In the genomic region with DNA sequence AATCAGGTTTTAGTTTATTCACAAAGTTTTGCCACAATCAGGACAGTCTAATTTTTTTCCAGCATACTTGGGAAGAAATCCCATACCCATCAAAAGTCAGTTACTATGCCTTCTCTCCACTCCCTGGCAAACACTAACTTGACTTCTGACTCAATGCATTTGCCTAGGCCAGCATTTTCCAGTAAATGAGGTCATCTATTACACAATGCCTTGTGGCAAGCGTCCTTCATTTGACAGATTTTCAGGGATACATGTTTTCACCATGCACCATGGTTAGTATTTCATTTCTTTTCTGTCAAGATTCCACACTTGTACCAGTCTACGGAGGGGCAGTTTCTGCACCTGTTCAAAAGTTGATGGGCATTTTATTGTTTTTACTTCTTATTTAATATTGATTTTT, we compare ENCODE assay signal across 4 mouse cellular contexts.
DNase-seq lines count a peak whose midpoint lies in the region.

No protein-coding gene starts in this region.

- peak; percentile 35 to 85 for DNase-seq in adrenal gland, adult (ENCODE audit: inconsistent age in 2 of 2, low spot score in 1 of 2)
- peak; percentile 44 for DNase-seq in adrenal gland, adult 8-10 months
- DNase-seq in adrenal gland, postnatal 14 days, result peak; percentile 19
- DNase-seq in heart, adult 11 months, result peak; percentile 61

Comparison
In these comparisons a context has a peak if more than half of its experiments do, and no peak if none do; other contexts are left out.
1. Peak in every context shown above with its lines: DNase-seq.